Mouse (Mus musculus) liver, embryonic 13.5 days (tissue): ENCODE measurements at regions not wholly inside any gene's neighbourhood (a gene's known extent, or its start where the extent isn't known, plus 50 kb on each side); places are given as distances from the start of the nearest gene placed in this dataset.
"Not testable (repeated sequence)": the region's sequence is repeated elsewhere in the genome, so short reads cannot be mapped to it uniquely, and the experiment has no call there.

Experiments used
- ATAC-seq: fragments of 200-750 bp; cut with Nextera tagmentation; 2 replicates; pipeline ENCODE4 v1.8.0; 2017; ENCODE audit warnings: low read depth, mild to moderate bottlenecking, moderate number of reproducible peaks, moderate library complexity
- DNase-seq: peaks from one replicate; pipeline ENCODE4 v3.0.0; 2022
- H3K27ac ChIP-seq: fragments of 300-500 bp; sonication (generic); 2 replicates; pipeline ENCODE4 v1.5.1; 2015; ENCODE audit warnings: moderate library complexity, mild to moderate bottlenecking, inconsistent platforms
- H3K27me3 ChIP-seq: fragments of 300-500 bp; sonication (generic); 2 replicates; pipeline ENCODE4 v1.6.1; 2015; ENCODE audit warnings: mild to moderate bottlenecking, inconsistent platforms
- H3K36me3 ChIP-seq: fragments of 300-500 bp; sonication (generic); 2 replicates; pipeline ENCODE4 v1.6.1; 2015; ENCODE audit warnings: mild to moderate bottlenecking, inconsistent platforms
- H3K4me1 ChIP-seq: fragments of 300-500 bp; sonication (generic); replicated peaks from 2 replicates; pipeline ENCODE4 v1.6.1; 2015; ENCODE audit warnings: inconsistent platforms
- H3K4me2 ChIP-seq: fragments of 300-500 bp; sonication (generic); 2 replicates; pipeline ENCODE4 v1.6.1; 2015; ENCODE audit warnings: inconsistent platforms, mild to moderate bottlenecking, moderate library complexity
- H3K4me3 ChIP-seq: fragments of 300-500 bp; sonication (generic); replicated peaks from 2 replicates; pipeline ENCODE4 v1.5.1; 2015; ENCODE audit warnings: mild to moderate bottlenecking, inconsistent platforms
- H3K9ac ChIP-seq: fragments of 300-500 bp; sonication (generic); 2 replicates; pipeline ENCODE4 v1.6.1; 2015; ENCODE audit warnings: mild to moderate bottlenecking, inconsistent platforms
- H3K9me3 ChIP-seq: fragments of 300-500 bp; sonication (generic); replicated peaks from 2 replicates; pipeline ENCODE4 v1.6.1; 2016; ENCODE audit warnings: inconsistent platforms
- WGBS: fragments of 180-500 bp; shearing (Covaris S2); methylation state at CpG from one replicate; pipeline ENCODE4 v1.1.7; 2015; ENCODE audit not compliant: insufficient replicate concordance; 5-methylcytosine and 5-hydroxymethylcytosine counted together

DNA sequence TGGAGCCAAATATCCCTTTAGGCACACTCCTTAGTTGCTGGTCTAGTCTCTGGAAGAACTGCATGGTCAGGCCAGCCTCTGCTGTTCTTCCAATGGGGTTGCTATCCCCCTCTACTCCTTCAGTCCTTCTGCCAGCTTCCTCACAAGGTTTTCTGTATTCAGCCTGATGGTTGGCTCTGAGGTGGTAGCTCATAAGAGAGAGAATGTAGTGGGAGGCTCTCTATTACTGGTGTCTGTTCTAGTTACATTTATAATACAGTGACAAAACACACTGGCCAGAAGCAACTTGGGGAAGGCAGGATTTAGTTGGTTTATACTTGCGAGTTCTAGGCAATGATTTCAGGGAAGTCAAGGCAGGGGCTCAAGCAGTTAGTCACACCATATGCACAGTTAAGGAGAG, 341.1 kb upstream of the Igfbp7 start:
- H3K36me3 ChIP-seq, result no peaks in the 10 kb centered on the region

GRCm38 (mm10) chr5:77746604-77747003, 338.8 kb upstream of the Igfbp7 start:
- Histone ChIP-seq H3K4me2 (no peak overlapping the region), H3K27ac (no peak overlapping the region), H3K4me1 (no peaks in the 10 kb centered on the region), H3K27me3 (no peaks in the 10 kb centered on the region), H3K9me3 (no peaks in the 10 kb centered on the region), H3K36me3 (no peaks in the 10 kb centered on the region), H3K9ac (no peak overlapping the region), H3K4me3 (no peak overlapping the region)
- 68% methylated on average over 5 of the region's 5 CpGs for WGBS
- DNase-seq (no peak), ATAC-seq (no peak)

More for the DNA sequence above, 341.1 kb upstream of the Igfbp7 start:
- no peaks in the 10 kb centered on the region for H3K9me3 ChIP-seq
- H3K4me1 ChIP-seq, result no peaks in the 10 kb centered on the region
- ATAC-seq (no peak), DNase-seq (no peak)
- H3K27me3 ChIP-seq, result no peaks in the 10 kb centered on the region
- 53% methylated on average over 1 of the region's 1 CpGs for WGBS
- H3K9ac ChIP-seq, result no peak overlapping the region
- H3K4me2 ChIP-seq, result no peak overlapping the region
- no peak overlapping the region for H3K27ac ChIP-seq
- H3K4me3 ChIP-seq, result no peak overlapping the region

DNA sequence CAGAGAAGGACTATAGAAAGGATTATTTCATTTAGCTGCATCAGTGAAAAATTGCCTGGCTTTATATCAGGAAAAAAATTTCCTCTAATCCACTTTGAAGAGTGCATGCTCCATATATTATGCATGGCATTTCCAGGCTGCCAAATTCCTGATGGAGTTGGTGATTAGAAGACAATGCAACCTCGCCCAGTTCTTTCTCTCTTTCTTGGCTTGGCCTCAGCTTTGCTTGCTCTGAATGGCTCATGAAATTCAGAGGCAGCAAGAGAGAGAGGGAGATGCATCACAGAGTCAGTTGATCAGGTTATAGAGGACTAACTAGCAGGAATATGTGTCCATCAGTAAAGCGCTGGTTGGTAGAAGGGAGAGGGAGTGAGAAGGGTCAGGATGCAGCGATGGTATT, 335.6 kb upstream of the Igfbp7 start:
- Histone ChIP-seq H3K4me3 (no peak overlapping the region), H3K27ac (no peak overlapping the region), H3K4me1 (no peaks in the 10 kb centered on the region), H3K4me2 (no peak overlapping the region), H3K27me3 (no peaks in the 10 kb centered on the region), H3K9ac (no peak overlapping the region), H3K36me3 (no peaks in the 10 kb centered on the region), H3K9me3 (no peaks in the 10 kb centered on the region)
- WGBS, result 66% methylated on average over 3 of the region's 3 CpGs
- no peak for DNase-seq
- ATAC-seq, result no peak

GRCm38 (mm10) chr5:77730286-77730685, 322.4 kb upstream of the Igfbp7 start:
- H3K4me1 ChIP-seq, H3K27me3 ChIP-seq, H3K4me2 ChIP-seq, H3K9ac ChIP-seq, H3K4me3 ChIP-seq, DNase-seq, ATAC-seq, H3K9me3 ChIP-seq, H3K27ac ChIP-seq, H3K36me3 ChIP-seq: not testable (repeated sequence)
- WGBS, result 58% methylated on average over 4 of the region's 4 CpGs

DNA sequence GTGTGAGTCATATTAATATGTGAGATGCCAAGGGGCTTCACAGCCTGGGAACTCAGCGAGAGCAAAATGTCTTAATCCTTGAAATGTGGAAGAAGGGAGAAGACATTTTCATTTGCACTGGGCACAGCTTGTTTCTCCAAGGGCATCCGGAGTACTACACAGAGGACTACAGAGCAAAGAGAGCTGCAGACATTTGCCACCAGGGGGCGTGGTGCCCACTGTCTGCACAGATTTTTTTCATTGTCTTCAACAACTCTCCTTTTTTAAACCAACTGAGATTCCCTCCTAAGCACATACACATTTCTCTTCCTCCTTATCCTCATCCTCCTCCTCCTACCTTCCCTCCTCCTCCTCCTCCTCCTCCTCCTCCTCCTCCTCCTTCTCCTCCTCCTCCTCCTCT, 273.8 kb upstream of the Igfbp7 start:
- Histone ChIP-seq H3K27me3 (no peaks in the 10 kb centered on the region), H3K4me3 (no peak overlapping the region), H3K4me1 (no peaks in the 10 kb centered on the region), H3K9me3 (0 out of 2 replicates have a peak, but pooled peaks cover 2% of the 10 kb centered on the region), H3K27ac (no peak overlapping the region), H3K36me3 (no peaks in the 10 kb centered on the region), H3K9ac (no peak overlapping the region), H3K4me2 (no peak overlapping the region)
- DNase-seq (no peak), ATAC-seq (no peak)
- WGBS, result 41% methylated on average over 3 of the region's 3 CpGs

DNA sequence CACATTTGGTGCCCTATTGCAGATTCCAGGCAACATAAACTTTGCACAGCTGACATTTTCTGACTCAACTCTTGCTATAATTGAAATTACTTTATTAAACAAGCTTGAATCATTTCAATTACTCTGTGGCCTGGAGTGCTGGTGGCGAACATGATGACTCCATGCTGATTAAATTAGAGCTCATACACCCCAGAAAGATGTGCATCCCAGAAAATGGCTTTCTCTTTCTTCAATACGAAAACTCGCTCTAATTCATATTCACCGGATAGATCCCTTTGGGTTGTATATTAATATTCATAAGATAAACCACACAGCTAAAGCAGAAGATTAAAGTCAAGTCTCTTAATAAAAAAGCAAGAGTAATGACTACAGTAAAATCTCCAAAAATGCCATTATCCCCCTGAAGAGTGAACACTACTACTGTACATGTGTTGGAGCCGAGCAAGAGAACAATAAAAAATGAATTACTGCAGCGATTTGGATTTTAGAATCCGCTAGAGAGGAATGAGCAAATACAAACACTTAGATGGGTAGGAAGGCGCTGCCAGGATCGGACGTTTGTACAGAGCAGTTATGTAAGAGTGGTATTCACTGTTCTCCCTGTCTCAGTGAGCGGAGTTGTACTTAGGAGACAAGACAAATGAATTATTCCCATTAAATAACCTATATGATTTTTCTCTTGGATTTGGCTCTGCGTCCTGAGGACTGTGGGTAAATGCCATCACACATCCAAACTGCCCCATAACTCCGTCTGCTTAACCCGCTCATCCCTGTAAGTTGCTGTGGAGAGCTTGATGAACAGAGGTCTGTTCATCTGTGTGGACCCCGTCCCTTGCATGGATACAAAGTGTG, 264.5 kb upstream of the Igfbp7 start:
- Histone ChIP-seq H3K27me3 (no peaks in the 10 kb centered on the region), H3K27ac (no peak overlapping the region), H3K4me2 (no peak overlapping the region), H3K4me3 (no peak overlapping the region), H3K4me1 (no peaks in the 10 kb centered on the region), H3K36me3 (no peaks in the 10 kb centered on the region), H3K9me3 (no peaks in the 10 kb centered on the region), H3K9ac (no peak overlapping the region)
- DNase-seq (no peak), ATAC-seq (no peak)
- WGBS, result 66% methylated on average over 15 of the region's 15 CpGs

DNA sequence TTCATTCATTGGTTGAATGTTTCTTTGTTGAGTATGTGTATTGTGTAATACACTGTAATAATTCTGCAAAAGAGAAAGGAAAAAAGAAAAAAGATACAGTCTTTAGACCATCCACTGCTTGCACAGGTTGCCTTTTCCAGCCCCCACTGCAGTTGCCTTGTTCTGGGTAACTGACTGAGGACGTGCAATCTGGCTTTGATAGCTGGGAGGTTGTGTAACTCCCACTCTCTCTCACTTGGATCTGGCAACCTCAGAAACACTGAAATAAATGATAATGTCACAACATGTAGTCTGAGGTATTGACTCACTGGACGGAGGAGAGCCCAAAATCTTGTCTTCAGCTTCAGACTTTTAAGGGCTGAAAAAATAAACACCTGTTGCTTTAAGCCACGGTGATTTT, 255.3 kb upstream of the Igfbp7 start:
- H3K27ac ChIP-seq, result no peak overlapping the region
- H3K9ac ChIP-seq, result no peak overlapping the region
- no peaks in the 10 kb centered on the region for H3K27me3 ChIP-seq
- 48% methylated on average over 3 of the region's 3 CpGs for WGBS
- DNase-seq (no peak), ATAC-seq (no peak)
- no peaks in the 10 kb centered on the region for H3K4me1 ChIP-seq
- no peak overlapping the region for H3K4me3 ChIP-seq
- H3K9me3 ChIP-seq, result no peaks in the 10 kb centered on the region
- H3K4me2 ChIP-seq, result no peak overlapping the region
- H3K36me3 ChIP-seq, result no peaks in the 10 kb centered on the region

DNA sequence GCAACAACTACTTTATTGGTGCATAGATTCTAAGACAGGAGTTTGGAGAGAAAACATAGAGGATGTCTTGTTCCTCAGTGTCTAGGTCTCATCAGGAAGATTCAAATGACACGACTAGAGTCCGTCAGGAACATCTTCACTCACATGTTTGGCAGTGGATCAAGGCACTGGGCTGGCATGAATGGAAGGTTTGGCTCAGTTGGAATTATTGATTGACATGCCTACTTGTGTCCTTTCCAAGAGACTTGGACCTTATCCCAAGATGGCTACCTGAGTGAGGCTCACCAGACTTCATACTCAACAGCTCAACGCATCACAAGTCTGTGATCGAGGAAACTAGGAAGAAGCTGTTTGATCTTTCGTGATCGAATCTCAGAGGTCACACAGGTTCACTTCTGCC, 251.2 kb upstream of the Igfbp7 start:
- Histone ChIP-seq H3K36me3 (no peaks in the 10 kb centered on the region), H3K4me3 (no peak overlapping the region), H3K4me2 (no peak overlapping the region), H3K9ac (no peak overlapping the region), H3K27ac (no peak overlapping the region), H3K4me1 (no peaks in the 10 kb centered on the region), H3K9me3 (no peaks in the 10 kb centered on the region), H3K27me3 (no peaks in the 10 kb centered on the region)
- ATAC-seq, result no peak
- 84% methylated on average over 6 of the region's 6 CpGs for WGBS
- DNase-seq, result no peak

DNA sequence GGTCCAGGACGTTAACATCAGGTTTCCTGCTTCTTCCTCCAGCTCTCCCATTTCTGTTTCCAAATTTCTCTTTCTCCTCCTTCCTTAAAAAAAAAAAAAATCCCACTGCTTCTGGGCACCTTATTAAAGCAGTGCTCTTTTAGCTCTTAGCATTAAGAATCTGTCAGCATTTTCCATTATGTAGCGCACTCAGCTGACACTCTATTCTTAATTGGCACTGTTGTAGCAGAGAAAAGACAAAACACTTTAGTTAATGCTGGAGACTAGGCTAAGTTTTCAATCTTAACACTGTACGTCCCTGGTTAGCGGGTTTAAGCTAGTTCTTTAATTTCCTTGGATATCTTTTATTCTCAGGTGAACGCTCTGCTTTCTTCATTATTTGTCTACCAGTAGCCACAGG, 236.8 kb upstream of the Igfbp7 start:
- Histone ChIP-seq H3K4me1 (no peaks in the 10 kb centered on the region), H3K27ac (no peak overlapping the region), H3K9me3 (0 out of 2 replicates have a peak, but pooled peaks cover 3% of the 10 kb centered on the region), H3K27me3 (no peaks in the 10 kb centered on the region), H3K4me2 (no peak overlapping the region), H3K4me3 (no peak overlapping the region), H3K36me3 (no peaks in the 10 kb centered on the region), H3K9ac (no peak overlapping the region)
- ATAC-seq (no peak), DNase-seq (no peak)
- 71% methylated on average over 5 of the region's 5 CpGs for WGBS

- Histone ChIP-seq H3K9ac (no peak overlapping the region), H3K9me3 (0 out of 2 replicates have a peak, but pooled peaks cover 5% of the 10 kb centered on the region), H3K4me2 (no peak overlapping the region), H3K27ac (no peak overlapping the region), H3K36me3 (no peaks in the 10 kb centered on the region), H3K4me3 (no peak overlapping the region), H3K27me3 (no peaks in the 10 kb centered on the region), H3K4me1 (no peaks in the 10 kb centered on the region)
- DNase-seq (no peak), ATAC-seq (no peak)
- WGBS, result 61% methylated on average over 4 of the region's 4 CpGs
Measured at GRCm38 (mm10) chr5:77620402-77620801, 212.6 kb upstream of the Igfbp7 start.

- no peak for DNase-seq
- H3K4me2 ChIP-seq, result no peak overlapping the region
- H3K9me3 ChIP-seq, result no peaks in the 10 kb centered on the region
- H3K4me3 ChIP-seq, result no peak overlapping the region
- no peaks in the 10 kb centered on the region for H3K36me3 ChIP-seq
- no peak for ATAC-seq
- H3K4me1 ChIP-seq, result no peaks in the 10 kb centered on the region
- no peaks in the 10 kb centered on the region for H3K27me3 ChIP-seq
- H3K27ac ChIP-seq, result no peak overlapping the region
- no peak overlapping the region for H3K9ac ChIP-seq
- WGBS, result 68% methylated on average over 6 of the region's 6 CpGs
Measured at GRCm38 (mm10) chr5:77610496-77610895, 202.7 kb upstream of the Igfbp7 start.

DNA sequence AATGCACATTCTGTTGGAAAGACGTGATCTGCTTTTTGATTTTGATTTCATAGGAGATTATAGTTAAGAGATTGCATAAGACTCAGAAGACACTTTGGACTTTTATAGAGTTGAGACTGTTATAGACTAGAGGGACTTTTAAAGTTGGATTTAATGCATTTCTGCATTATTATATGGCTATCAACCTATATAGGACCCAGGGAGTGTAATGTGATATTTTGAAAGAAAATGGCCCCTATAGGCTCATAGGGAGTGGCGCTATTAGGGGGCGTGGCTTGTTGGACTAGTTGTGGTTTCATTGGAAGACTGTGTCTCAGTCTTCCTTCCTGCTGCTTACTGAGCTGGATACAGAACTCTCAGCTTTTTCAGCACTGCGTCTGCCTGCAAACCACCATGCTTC, 186.9 kb upstream of the Igfbp7 start:
- WGBS, result 64% methylated on average over 4 of the region's 4 CpGs
- Histone ChIP-seq H3K27ac (no peak overlapping the region), H3K27me3 (no peaks in the 10 kb centered on the region), H3K4me2 (no peak overlapping the region), H3K9ac (no peak overlapping the region), H3K4me1 (no peaks in the 10 kb centered on the region), H3K36me3 (no peaks in the 10 kb centered on the region), H3K9me3 (0 out of 2 replicates have a peak, but pooled peaks cover 7% of the 10 kb centered on the region), H3K4me3 (no peak overlapping the region)
- ATAC-seq, result no peak
- no peak for DNase-seq
